Mouse (Mus musculus): ENCODE measurements around the gene Acsl6. TPM values are rescaled to one million over a fixed set of nuclear protein-coding genes. Genes with fewer than 3 reads are reported as not detected.

Acsl6 gene
- not detected in 4 replicates for total RNA-seq (2023)

DNA sequence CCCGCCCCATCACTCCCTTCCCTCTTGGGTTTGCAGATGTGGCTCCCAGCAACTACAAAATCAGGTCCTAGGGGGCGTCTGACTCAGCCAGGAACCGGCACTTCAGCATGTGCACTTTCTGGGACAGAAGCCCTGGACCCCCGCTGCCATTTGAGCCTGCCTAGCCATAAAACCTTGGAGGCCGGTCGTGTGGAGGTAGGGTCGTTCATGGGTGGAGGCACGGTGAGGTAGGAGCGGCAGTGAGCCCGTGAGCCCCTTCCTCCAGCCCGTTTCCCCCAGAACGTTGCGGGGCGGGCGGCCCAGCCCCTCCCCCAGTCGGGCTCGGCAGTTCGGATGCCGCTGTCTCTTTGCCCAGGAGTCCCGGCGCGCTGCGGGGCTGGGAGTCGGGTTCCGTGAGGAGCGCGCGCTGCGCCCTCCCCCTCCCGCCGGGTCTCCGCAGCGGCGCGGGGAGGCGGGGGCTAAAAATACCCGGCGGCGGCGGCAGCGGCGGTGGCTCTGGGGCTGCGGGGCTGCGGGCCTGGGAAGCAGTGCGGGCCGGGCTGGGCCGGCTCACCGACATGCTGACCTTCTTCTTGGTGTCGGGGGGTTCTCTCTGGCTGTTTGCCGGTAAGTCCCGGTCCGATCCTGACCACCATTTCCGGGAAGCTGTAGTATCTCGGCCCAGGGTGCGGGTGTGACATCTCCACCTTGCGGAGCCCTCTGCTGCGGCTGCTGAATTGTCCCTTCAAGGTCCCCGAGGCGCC lies at the start of gene Acsl6:
Gene Acsl6 (plus strand): TSS at position 71 of the 743 bp plus-strand sequence.

DNA sequence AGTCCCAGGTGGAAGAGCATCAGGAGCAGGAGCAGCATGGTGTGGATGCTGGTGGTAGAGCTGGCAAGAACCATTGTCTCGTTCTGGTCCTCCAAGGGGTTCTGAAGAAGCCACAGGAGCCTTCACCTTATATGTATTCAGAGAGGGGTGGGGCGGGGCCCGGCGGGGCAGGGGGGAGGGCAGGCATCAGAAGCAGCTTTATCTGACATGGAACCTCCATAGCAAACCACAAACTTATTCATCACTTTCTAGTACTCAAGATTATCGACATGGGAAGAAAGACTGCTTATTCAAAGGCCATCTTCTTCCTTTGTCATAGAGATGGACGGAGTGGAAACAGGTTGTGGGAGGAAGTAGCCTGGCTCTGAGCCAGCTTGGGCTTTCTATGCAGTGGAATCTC lies 36.4 kb upstream of the Acsl6 start, which contains the start of gene Il3:
Gene Il3 (minus strand): TSS at position 101 of the 400 bp plus-strand sequence.

Other genes starting within 250 kb of the Acsl6 start
- gene Pdlim4, start 234.8 kb upstream of the Acsl6 start, total RNA-seq (2023), result 0.78 TPM in 1 of 4 replicates, not detected in the others
- not detected in 4 replicates for gene P4ha2, start 203.7 kb upstream of the Acsl6 start, total RNA-seq (2023)
- not detected in 4 replicates for gene Csf2, start 54.1 kb upstream of the Acsl6 start, total RNA-seq (2023)
- gene Il3, start 36.5 kb upstream of the Acsl6 start, total RNA-seq (2023), result not detected in 4 replicates
- not detected in 4 replicates for gene Meikin, start 66.9 kb downstream of the Acsl6 start, total RNA-seq (2023)
- 33.9 to 38.4 TPM (median 36.4 TPM) in 4 replicates for gene Fnip1, start 134.4 kb downstream of the Acsl6 start, total RNA-seq (2023)
- gene Rapgef6, start 219.0 kb downstream of the Acsl6 start, total RNA-seq (2023), result 161 to 178 TPM (median 169 TPM) in 4 replicates